Mouse (Mus musculus) liver, embryonic 14.5 days (tissue): ENCODE results near the gene Sh3bp4. TPM values are rescaled to one million over a fixed set of nuclear protein-coding genes. Genes with fewer than 3 reads are reported as not detected.

ENCODE experiments used
- ATAC-seq: fragments of 200-750 bp; cut with Nextera tagmentation; 2 replicates; pipeline ENCODE4 v1.8.0; 2017; ENCODE audit warnings: moderate number of reproducible peaks, mild to moderate bottlenecking, moderate library complexity; ENCODE audit not compliant: insufficient read depth
- DNase-seq, 3 experiments: peaks; one replicate each; pipeline ENCODE4 v3.0.0-alpha.2; 2012 to 2013; ENCODE audit warnings: low read depth in 3 of 3, low spot score in 3 of 3
- H3K27ac ChIP-seq: fragments of 300-500 bp; sonication (generic); 2 replicates; pipeline ENCODE4 v1.5.1; 2014; ENCODE audit warnings: moderate library complexity, mild to moderate bottlenecking, control low read depth, inconsistent platforms
- H3K27me3 ChIP-seq: fragments of 300-500 bp; sonication (generic); 2 replicates; pipeline ENCODE4 v1.6.1; 2014; ENCODE audit warnings: mild to moderate bottlenecking, low read length, moderate library complexity; ENCODE audit not compliant: control insufficient read depth, insufficient read depth
- H3K36me3 ChIP-seq: fragments of 300-500 bp; sonication (generic); replicated peaks from 2 replicates; pipeline ENCODE4 v1.6.1; 2014; ENCODE audit warnings: low read depth; ENCODE audit not compliant: control insufficient read depth, insufficient read depth
- H3K4me1 ChIP-seq, 2 experiments: fragments of 200-500 bp in 1 of 2; fragments of 300-500 bp in 1 of 2; sonication (generic) in 1 of 2; replicated peaks; 2 replicates each; pipeline ENCODE4 v1.6.1; 2012 to 2014; ENCODE audit warnings: antibody characterized with exemption in 1 of 2, inconsistent platforms in 1 of 2, low read length in 1 of 2; ENCODE audit not compliant: control insufficient read depth in 2 of 2, insufficient read depth in 2 of 2
- H3K4me2 ChIP-seq: fragments of 300-500 bp; sonication (generic); 2 replicates; pipeline ENCODE4 v1.6.1; 2014; ENCODE audit warnings: low read depth, mild to moderate bottlenecking, control low read depth, moderate library complexity
- H3K4me3 ChIP-seq, 2 experiments: fragments of 200-500 bp in 1 of 2; fragments of 300-500 bp in 1 of 2; sonication (generic) in 1 of 2; 2 replicates each; pipeline ENCODE4 v1.5.1; 2012 to 2014; ENCODE audit warnings: low read depth in 2 of 2, low read length in 2 of 2, mild to moderate bottlenecking in 2 of 2, control low read depth in 1 of 2, inconsistent platforms in 1 of 2, moderate library complexity in 1 of 2; ENCODE audit not compliant: insufficient read depth in 1 of 2
- H3K9ac ChIP-seq: fragments of 300-500 bp; sonication (generic); replicated peaks from 2 replicates; pipeline ENCODE4 v1.6.1; 2014; ENCODE audit warnings: mild to moderate bottlenecking, control low read depth, moderate library complexity
- H3K9me3 ChIP-seq: fragments of 300-500 bp; sonication (generic); 2 replicates; pipeline ENCODE4 v1.6.1; 2016; ENCODE audit warnings: low read length, mixed read lengths; ENCODE audit not compliant: control insufficient read depth
- CTCF ChIP-seq: IDR thresholded peaks from 2 replicates; pipeline ENCODE4 v1.5.1; 2016; ENCODE audit warnings: antibody characterized with exemption, low read depth, control low read depth
- EP300 ChIP-seq: IDR thresholded peaks from 2 replicates; pipeline ENCODE4 v1.6.1; 2016; ENCODE audit warnings: antibody characterized with exemption, low read depth
- WGBS: fragments of 180-500 bp; shearing (Covaris S2); extraction: QIAGEN DNeasy Blood & Tissue Kit; methylation state at CpG from one replicate; pipeline ENCODE4 v1.1.7; 2014; ENCODE audit not compliant: insufficient replicate concordance; 5-methylcytosine and 5-hydroxymethylcytosine counted together
- polyA plus RNA-seq, 2 experiments: library from polyadenylated mRNA; depleted of rRNA in 1 of 2; stranded (reverse) in 1 of 2; unstranded in 1 of 2; fragments of >200 nt; fragmentation: Nextera tagmentation in 1 of 2; extraction: Ambion mirVana in 1 of 2; gene quantifications; 2 replicates each; pipeline versions ENCODE4 v1.2.1 to v1.2.3; 2012 to 2014

Gene Sh3bp4
- polyA plus RNA-seq, 2 experiments, result 0.51 to 0.63 TPM

GRCm38 (mm10) chr1:89189204-89189603 is 119.0 kb downstream of the Sh3bp4 start:
- DNase-seq (no peak), ATAC-seq (no peak)
- H3K4me3 ChIP-seq, result no peak overlapping the region
- H3K36me3 ChIP-seq, result no peaks in the 10 kb centered on the region
- H3K27me3 ChIP-seq, result no peaks in the 10 kb centered on the region
- TF ChIP-seq CTCF (no peak), EP300 (no peak)
- H3K4me2 ChIP-seq, result no peak overlapping the region
- no peak overlapping the region for H3K9ac ChIP-seq
- H3K4me1 ChIP-seq, result peaks cover 0 to 2% of the 10 kb centered on the region in 2 experiments; a peak in 2 of 4 replicates
- no peak overlapping the region for H3K27ac ChIP-seq
- H3K9me3 ChIP-seq, result no peaks in the 10 kb centered on the region
- 58% methylated on average over 5 of the region's 5 CpGs for WGBS

DNA sequence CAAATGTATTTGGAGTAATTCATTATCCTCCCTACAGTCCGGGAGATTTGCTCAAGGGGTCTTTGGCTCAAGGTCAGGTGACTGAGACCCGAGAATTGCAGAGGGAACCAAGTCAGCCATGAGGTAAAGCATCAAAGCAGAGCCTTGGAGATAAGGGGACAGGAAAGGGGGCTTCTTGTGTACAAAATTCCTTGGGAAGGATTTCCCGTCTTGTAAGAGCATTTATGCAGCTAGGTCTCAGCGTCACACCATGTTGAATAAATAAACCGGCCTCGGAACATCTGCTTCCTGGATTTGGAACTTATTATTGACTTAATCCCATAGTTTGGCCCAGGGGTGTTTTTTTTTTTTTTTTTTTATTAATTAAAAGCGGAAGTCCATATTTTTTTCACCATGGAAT is 120.4 kb downstream of the Sh3bp4 start:
- Histone ChIP-seq H3K4me1 (peaks cover 0 to 2% of the 10 kb centered on the region in 2 experiments; a peak in 2 of 4 replicates), H3K36me3 (no peaks in the 10 kb centered on the region), H3K27me3 (no peaks in the 10 kb centered on the region), H3K4me2 (no peak overlapping the region), H3K4me3 (no peak overlapping the region), H3K9ac (no peak overlapping the region), H3K9me3 (no peaks in the 10 kb centered on the region), H3K27ac (no peak overlapping the region)
- TF ChIP-seq EP300 (no peak), CTCF (no peak)
- DNase-seq (no peak), ATAC-seq (no peak)
- WGBS, result 29% methylated on average over 7 of the region's 7 CpGs

DNA sequence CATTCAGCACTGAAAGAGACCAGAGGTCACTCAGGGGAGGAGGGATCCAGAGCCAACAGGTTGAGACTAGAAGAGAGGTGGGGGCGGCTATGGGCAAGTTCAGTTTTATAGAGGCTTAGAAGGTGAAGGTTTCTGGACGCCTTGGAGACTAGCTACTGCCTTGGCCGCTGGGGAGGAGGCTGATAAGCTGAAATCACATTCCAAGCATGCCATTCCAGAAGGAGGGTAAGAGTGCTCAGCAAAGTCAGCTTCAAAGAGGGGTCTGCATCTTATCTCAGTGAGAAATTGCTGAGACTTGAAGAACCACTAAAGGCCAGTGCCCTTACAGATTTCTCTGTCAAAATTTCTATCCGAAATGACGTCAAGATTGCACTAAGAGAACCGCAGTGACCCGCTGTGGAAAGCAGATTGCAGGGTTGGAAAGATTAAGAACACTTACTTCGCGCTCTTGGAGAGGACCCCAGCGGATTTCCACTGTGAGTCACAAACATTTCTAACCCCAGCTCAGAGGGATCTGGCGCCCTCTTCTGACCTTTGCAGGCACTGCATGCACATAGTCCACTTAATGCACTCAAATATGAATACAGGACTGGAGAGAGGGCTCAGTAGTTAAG is 121.0 kb downstream of the Sh3bp4 start:
- Histone ChIP-seq H3K27ac (no peak overlapping the region), H3K36me3 (no peaks in the 10 kb centered on the region), H3K4me1 (peaks cover 0 to 2% of the 10 kb centered on the region in 2 experiments; a peak in 2 of 4 replicates), H3K4me2 (no peak overlapping the region), H3K4me3 (no peak overlapping the region), H3K9ac (no peak overlapping the region), H3K9me3 (no peaks in the 10 kb centered on the region), H3K27me3 (no peaks in the 10 kb centered on the region)
- WGBS, result 8% methylated on average over 11 of the region's 11 CpGs
- no peak for TF ChIP-seq EP300
- TF ChIP-seq CTCF, result peak; percentile 76
- no peak for DNase-seq
- no peak for ATAC-seq

DNA sequence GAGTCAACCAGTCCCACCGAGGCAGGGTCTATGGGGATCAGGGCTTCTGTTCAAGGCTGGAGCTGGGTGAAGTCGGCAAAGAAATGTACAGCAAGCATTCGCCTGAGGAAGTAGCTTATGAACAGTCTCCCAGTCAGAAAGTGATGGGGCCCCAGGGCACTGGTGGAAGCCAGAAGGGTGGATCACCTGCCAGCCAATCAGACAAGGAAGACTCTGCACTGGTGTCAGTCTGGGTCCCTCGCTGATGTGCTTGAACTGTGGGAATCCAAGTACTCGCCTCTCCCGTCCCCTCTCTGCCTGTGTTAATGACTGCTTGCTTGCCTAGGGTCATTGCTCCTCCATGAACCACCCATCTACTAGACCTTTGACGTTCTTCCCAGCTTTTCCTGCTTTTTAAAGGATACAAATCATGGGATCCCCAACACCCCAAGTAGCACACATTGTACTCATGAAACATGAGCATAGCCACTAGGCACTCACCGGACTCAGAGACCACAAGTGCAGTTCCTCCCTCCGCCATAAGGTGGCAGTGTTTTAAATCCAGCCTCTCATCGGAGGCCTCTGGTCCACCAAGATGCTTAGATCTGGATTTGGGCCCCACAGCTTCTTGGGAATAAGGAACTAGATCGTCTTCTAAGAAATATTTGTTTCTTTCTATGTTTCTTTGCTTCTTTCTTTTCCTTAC is 122.5 kb downstream of the Sh3bp4 start:
- Histone ChIP-seq H3K27me3 (no peaks in the 10 kb centered on the region), H3K4me3 (no peak overlapping the region), H3K4me1 (peaks cover 0 to 2% of the 10 kb centered on the region in 2 experiments; a peak in 2 of 4 replicates), H3K4me2 (no peak overlapping the region), H3K9ac (no peak overlapping the region), H3K36me3 (no peaks in the 10 kb centered on the region), H3K27ac (no peak overlapping the region), H3K9me3 (no peaks in the 10 kb centered on the region)
- DNase-seq (no peak), ATAC-seq (no peak)
- no peak for TF ChIP-seq EP300
- peak; percentile 86 for TF ChIP-seq CTCF
- WGBS, result 31% methylated on average over 11 of the region's 11 CpGs

DNA sequence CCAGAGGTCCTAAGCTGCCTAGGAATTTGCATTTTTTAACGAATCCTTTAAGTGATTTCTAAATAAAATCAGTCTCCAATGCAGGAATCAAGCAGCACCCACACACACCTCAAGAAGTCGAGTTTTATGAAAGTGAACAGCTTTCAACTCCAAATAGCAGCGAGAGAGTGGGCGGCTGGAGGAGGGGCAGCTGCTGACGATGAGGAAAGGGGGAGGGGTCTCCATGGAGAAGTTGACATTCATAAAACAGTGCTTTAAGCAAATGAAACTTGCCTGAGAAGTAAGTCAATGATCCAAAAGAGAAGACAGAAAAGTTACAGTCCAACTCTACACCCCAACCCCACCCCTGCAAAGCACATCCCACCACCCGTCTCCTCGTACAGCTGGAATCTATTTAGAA is 123.4 kb downstream of the Sh3bp4 start:
- WGBS, result 61% methylated on average over 7 of the region's 7 CpGs
- no peaks in the 10 kb centered on the region for H3K9me3 ChIP-seq
- ATAC-seq, result no peak
- no peaks in the 10 kb centered on the region for H3K36me3 ChIP-seq
- no peak for DNase-seq
- H3K27ac ChIP-seq, result no peak overlapping the region
- peaks cover 0 to 2% of the 10 kb centered on the region in 2 experiments; a peak in 2 of 4 replicates for H3K4me1 ChIP-seq
- TF ChIP-seq CTCF, result no peak
- TF ChIP-seq EP300, result no peak
- no peak overlapping the region for H3K4me2 ChIP-seq
- H3K27me3 ChIP-seq, result no peaks in the 10 kb centered on the region
- H3K9ac ChIP-seq, result no peak overlapping the region
- no peak overlapping the region for H3K4me3 ChIP-seq
